Mouse (Mus musculus): ENCODE data around the gene Usp49.

DNA sequence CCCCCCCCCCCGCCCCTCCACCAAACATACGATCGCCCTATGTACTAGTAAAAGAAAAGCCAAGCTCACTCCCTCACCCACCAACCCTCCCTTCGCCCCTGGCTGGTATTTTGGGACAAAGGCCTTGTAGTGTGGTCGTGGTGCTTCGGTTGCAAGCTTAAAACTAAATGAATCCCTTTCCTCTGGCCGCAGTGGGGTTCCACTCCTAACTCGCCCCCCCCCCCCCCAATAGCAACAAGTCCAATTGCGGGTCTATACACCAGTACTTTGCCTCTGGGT is 35.6 kb upstream of the Usp49 start:
- TF ChIP-seq CTCF (IDR thresholded peaks at IDR 0.05; ENCODE audit: low read depth) (no peak), EP300 (IDR thresholded peaks at IDR 0.05; ENCODE audit: low read depth) (no peak)
